Mouse (Mus musculus) forebrain, embryonic 11.5 days (tissue): ENCODE data around the gene Sdc3. TPM values are rescaled to one million over a fixed set of nuclear protein-coding genes. Genes with fewer than 3 reads are reported as not detected.

Source experiments
- ATAC-seq: fragments of 200-750 bp; cut with Nextera tagmentation; replicated peaks from 2 replicates; pipeline ENCODE4 v1.8.0; 2017; ENCODE audit warnings: moderate TSS enrichment; ENCODE audit not compliant: low FRiP score
- DNase-seq: peaks from one replicate; pipeline ENCODE4 v3.0.0-alpha.2; 2017; ENCODE audit warnings: low spot score
- H3K27ac ChIP-seq: fragments of 300-500 bp; sonication (generic); 2 replicates; pipeline ENCODE4 v1.5.1; 2014; ENCODE audit warnings: low read depth, low read length
- H3K27me3 ChIP-seq: fragments of 300-500 bp; sonication (generic); 2 replicates; pipeline ENCODE4 v1.6.1; 2014; ENCODE audit warnings: mild to moderate bottlenecking, low read length, mixed read lengths; ENCODE audit not compliant: control insufficient read depth, insufficient read depth
- H3K36me3 ChIP-seq: fragments of 300-500 bp; sonication (generic); 2 replicates; pipeline ENCODE4 v1.6.1; 2014; ENCODE audit warnings: mild to moderate bottlenecking, low read length, moderate library complexity, mixed read lengths; ENCODE audit not compliant: control insufficient read depth, insufficient read depth
- H3K4me1 ChIP-seq: fragments of 300-500 bp; sonication (generic); replicated peaks from 2 replicates; pipeline ENCODE4 v1.6.1; 2014; ENCODE audit warnings: low read length, mixed read lengths; ENCODE audit not compliant: control insufficient read depth, insufficient read depth
- H3K4me2 ChIP-seq: fragments of 300-500 bp; sonication (generic); 2 replicates; pipeline ENCODE4 v1.6.1; 2014; ENCODE audit warnings: low read depth, mild to moderate bottlenecking, low read length, moderate library complexity, mixed read lengths; ENCODE audit not compliant: severe bottlenecking
- H3K4me3 ChIP-seq: fragments of 300-500 bp; sonication (generic); 2 replicates; pipeline ENCODE4 v1.5.1; 2014; ENCODE audit warnings: low read depth, low read length
- H3K9ac ChIP-seq: fragments of 300-500 bp; sonication (generic); 2 replicates; pipeline ENCODE4 v1.6.1; 2014; ENCODE audit warnings: low read length
- H3K9me3 ChIP-seq: fragments of 300-500 bp; sonication (generic); 2 replicates; pipeline ENCODE4 v1.6.1; 2016; ENCODE audit warnings: low read length, mixed read lengths; ENCODE audit not compliant: control insufficient read depth
- WGBS: fragments of 180-500 bp; shearing (Covaris S2); extraction: QIAGEN DNeasy Blood & Tissue Kit; methylation state at CpG from one replicate; pipeline ENCODE4 v1.1.7; 2014; 5-methylcytosine and 5-hydroxymethylcytosine counted together
- polyA plus RNA-seq: library from polyadenylated mRNA; unstranded; fragments of >200 nt; fragmentation: Nextera tagmentation; extraction: Ambion mirVana; gene quantifications from 2 replicates; pipeline ENCODE4 v1.2.1, GENCODE M21; 2014

The Sdc3 gene
- polyA plus RNA-seq, 1 experiment from 2014 or later: 19.5 TPM

DNA sequence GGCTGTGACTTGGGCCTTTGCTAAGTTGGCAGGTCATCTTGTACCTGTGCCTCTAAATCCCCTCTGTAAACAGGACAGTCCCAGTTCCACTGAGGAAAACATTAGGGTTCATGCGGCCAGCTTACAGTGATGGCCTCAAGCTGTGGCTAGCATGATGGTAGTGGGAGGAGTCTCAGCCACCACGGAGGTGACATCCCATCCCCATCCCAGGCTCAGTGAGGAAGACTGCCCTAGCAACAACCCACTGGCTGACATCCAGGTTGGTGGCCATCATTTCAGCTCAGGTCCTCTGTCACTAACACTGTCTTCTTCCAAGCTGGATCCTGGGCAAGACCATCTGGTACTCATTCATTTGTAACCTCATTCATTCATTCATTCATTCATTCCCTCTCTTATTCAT, 12.0 kb downstream of the Sdc3 start:
- H3K27me3 ChIP-seq: no peaks in the 10 kb centered on the region
- H3K4me2 ChIP-seq: no peak overlapping the region
- H3K9me3 ChIP-seq: no peaks in the 10 kb centered on the region
- no peak overlapping the region for H3K9ac ChIP-seq
- no peak overlapping the region for H3K27ac ChIP-seq
- no peak overlapping the region for H3K4me3 ChIP-seq
- DNase-seq: no peak
- H3K36me3 ChIP-seq: no peaks in the 10 kb centered on the region
- ATAC-seq: no peak
- H3K4me1 ChIP-seq: peaks cover 13% of the 10 kb centered on the region
- 62% methylated on average over 2 of the region's 2 CpGs for WGBS

DNA sequence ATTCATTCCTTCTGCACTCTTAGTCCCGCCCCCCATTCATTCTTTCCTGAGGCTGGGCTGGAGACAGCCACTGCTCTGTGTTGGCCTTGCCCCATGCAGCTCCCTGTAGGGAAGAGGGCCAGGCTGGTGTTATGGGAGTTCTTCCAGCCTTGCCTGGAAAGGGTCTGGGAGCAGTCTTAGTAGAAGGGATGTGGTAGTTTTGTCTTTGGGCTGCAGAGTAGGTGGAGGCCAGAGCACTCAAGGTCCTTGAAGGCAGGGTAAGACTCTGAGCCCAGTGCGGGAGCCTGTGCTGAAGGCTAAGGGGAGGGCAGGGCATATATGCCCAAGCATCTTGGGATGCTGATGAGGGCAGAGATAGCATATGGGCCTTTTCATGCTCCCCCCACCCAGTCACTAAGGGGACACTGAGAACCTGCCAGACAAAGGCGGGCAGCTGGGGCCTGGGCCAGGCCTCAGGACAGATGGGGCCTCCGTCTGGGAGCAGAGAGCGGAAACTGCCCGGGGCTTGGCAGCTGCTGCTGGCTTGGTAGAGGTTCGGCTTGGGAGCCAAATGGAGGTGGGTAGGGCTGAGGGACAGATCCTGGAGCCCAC, 12.5 kb downstream of the Sdc3 start:
- 78% methylated on average over 7 of the region's 7 CpGs for WGBS

DNA sequence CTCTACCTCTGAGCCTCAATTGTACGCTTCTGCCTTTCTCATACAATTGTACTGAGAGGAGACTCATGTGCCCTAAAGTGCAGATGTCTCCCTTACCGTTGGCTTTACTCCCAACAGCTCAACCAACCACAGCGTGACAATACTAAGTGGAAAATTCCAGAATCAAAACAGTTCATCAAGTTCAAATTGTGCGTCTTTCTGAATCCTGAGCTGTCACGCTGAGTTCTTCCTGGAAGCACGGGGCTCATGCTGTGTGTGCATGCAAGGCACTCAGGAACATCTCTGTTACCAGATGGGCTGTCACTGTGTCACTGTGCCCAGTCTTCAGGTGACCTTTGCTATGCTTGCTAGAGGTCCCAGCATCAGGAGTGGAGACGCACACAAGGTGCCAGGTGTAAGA, 13.4 kb downstream of the Sdc3 start:
- 89% methylated on average over 7 of the region's 7 CpGs for WGBS
- H3K27me3 ChIP-seq: no peaks in the 10 kb centered on the region
- no peak overlapping the region for H3K4me3 ChIP-seq
- peaks cover 10% of the 10 kb centered on the region for H3K4me1 ChIP-seq
- DNase-seq (no peak), ATAC-seq (no peak)
- no peak overlapping the region for H3K9ac ChIP-seq
- no peaks in the 10 kb centered on the region for H3K9me3 ChIP-seq
- no peak overlapping the region for H3K4me2 ChIP-seq
- H3K27ac ChIP-seq: no peak overlapping the region
- H3K36me3 ChIP-seq: no peaks in the 10 kb centered on the region

More for the DNA sequence above, 12.5 kb downstream of the Sdc3 start:
- Histone ChIP-seq H3K4me3 (no peak overlapping the region), H3K4me2 (no peak overlapping the region), H3K9ac (peak overlapping the region; percentile 12; the same call in 1 of the 2 replicates), H3K27ac (peak overlapping the region; percentile 68), H3K4me1 (peaks cover 10% of the 10 kb centered on the region), H3K9me3 (no peaks in the 10 kb centered on the region), H3K36me3 (no peaks in the 10 kb centered on the region), H3K27me3 (no peaks in the 10 kb centered on the region)
- DNase-seq: no peak
- peak; percentile 62 for ATAC-seq

- Histone ChIP-seq H3K27me3 (no peaks in the 10 kb centered on the region), H3K27ac (no peak overlapping the region), H3K36me3 (no peaks in the 10 kb centered on the region), H3K9me3 (no peaks in the 10 kb centered on the region), H3K4me3 (no peak overlapping the region), H3K4me2 (no peak overlapping the region), H3K4me1 (peaks cover 8% of the 10 kb centered on the region), H3K9ac (no peak overlapping the region)
- ATAC-seq (no peak), DNase-seq (no peak)
- WGBS: 92% methylated on average over 9 of the region's 9 CpGs
Observed at GRCm38 (mm10) chr4:130806746-130807145, 14.4 kb downstream of the Sdc3 start.

DNA sequence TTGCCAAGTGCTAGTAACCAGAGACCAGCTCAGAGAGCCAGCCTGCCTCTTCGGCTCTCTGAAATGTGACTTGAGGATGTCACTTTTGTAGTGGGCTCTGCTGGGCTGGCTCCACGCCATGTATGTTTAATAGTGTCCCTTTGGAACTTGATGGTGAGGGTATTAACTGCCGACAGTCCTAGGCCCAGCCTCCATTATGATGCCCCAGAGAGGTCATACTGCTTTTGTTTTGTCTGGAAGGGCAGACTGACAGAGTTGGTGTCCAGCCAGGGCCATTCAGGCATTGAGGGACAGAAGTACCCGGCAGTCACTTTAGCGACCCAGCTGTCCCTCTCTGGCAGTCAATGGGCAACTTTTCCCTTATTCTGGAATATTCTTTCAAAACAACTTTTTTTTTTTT, 17.4 kb downstream of the Sdc3 start:
- H3K9me3 ChIP-seq: no peaks in the 10 kb centered on the region
- no peak overlapping the region for H3K27ac ChIP-seq
- H3K4me1 ChIP-seq: peaks cover 8% of the 10 kb centered on the region
- WGBS: 57% methylated on average over 5 of the region's 5 CpGs
- no peak for ATAC-seq
- H3K4me3 ChIP-seq: no peak overlapping the region
- no peaks in the 10 kb centered on the region for H3K27me3 ChIP-seq
- no peaks in the 10 kb centered on the region for H3K36me3 ChIP-seq
- DNase-seq: no peak
- H3K4me2 ChIP-seq: no peak overlapping the region
- H3K9ac ChIP-seq: no peak overlapping the region

- H3K27ac ChIP-seq: no peak overlapping the region
Observed at GRCm38 (mm10) chr4:130810845-130811244, 18.5 kb downstream of the Sdc3 start.

GRCm38 (mm10) chr4:130811385-130811784, 19.0 kb downstream of the Sdc3 start:
- Histone ChIP-seq H3K4me1 (peaks cover 6% of the 10 kb centered on the region; the same call in 1 of the 2 replicates), H3K27ac (no peak overlapping the region)

More at GRCm38 (mm10) chr4:130810845-130811244, 18.5 kb downstream of the Sdc3 start:
- 17% methylated on average over 2 of the region's 3 CpGs for WGBS
- H3K4me1 ChIP-seq: peaks cover 6% of the 10 kb centered on the region; the same call in 1 of the 2 replicates
- H3K9me3 ChIP-seq: no peaks in the 10 kb centered on the region
- H3K4me3 ChIP-seq: no peak overlapping the region
- H3K9ac ChIP-seq: no peak overlapping the region
- H3K4me2 ChIP-seq: no peak overlapping the region
- no peaks in the 10 kb centered on the region for H3K27me3 ChIP-seq
- H3K36me3 ChIP-seq: no peaks in the 10 kb centered on the region
- ATAC-seq (no peak), DNase-seq (no peak)

DNA sequence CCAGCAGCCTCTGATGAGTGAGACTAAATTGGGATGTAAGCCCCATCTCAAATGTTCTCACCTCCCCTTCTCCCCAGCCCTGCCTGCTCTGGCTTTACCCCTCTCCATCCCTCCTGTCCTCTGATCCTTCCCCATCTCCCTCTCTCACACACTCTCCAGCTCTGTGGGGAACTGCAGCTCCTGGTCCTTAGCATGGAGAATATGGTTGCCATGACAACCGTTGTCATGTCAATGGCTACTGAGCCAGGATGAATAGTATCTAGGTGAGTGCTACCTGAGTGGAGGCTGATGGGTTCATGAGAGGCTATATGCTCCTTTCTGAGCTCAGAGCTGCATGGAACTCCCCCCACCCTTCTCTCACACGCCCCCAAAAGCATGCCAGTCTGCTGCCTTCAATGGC, 21.6 kb downstream of the Sdc3 start:
- H3K4me3 ChIP-seq: no peak overlapping the region
- peaks cover 6% of the 10 kb centered on the region; the same call in 1 of the 2 replicates for H3K4me1 ChIP-seq
- H3K36me3 ChIP-seq: no peaks in the 10 kb centered on the region
- no peaks in the 10 kb centered on the region for H3K27me3 ChIP-seq
- H3K27ac ChIP-seq: no peak overlapping the region
- WGBS: 46% methylated on average over 2 of the region's 2 CpGs
- DNase-seq: no peak
- no peak overlapping the region for H3K4me2 ChIP-seq
- peak; percentile 51; the same call in 1 of the 2 replicates for ATAC-seq
- no peaks in the 10 kb centered on the region for H3K9me3 ChIP-seq
- H3K9ac ChIP-seq: no peak overlapping the region

More at GRCm38 (mm10) chr4:130811385-130811784, 19.0 kb downstream of the Sdc3 start:
- Histone ChIP-seq H3K36me3 (no peaks in the 10 kb centered on the region), H3K4me3 (no peak overlapping the region), H3K4me2 (no peak overlapping the region), H3K9me3 (no peaks in the 10 kb centered on the region), H3K27me3 (no peaks in the 10 kb centered on the region), H3K9ac (no peak overlapping the region)
- 38% methylated on average over 7 of the region's 7 CpGs for WGBS
- ATAC-seq: no peak
- no peak for DNase-seq

GRCm38 (mm10) chr4:130814742-130815330, 22.5 kb downstream of the Sdc3 start:
- no peaks in the 10 kb centered on the region for H3K9me3 ChIP-seq
- H3K27me3 ChIP-seq: no peaks in the 10 kb centered on the region
- no peak for DNase-seq
- no peak overlapping the region for H3K4me2 ChIP-seq
- H3K9ac ChIP-seq: no peak overlapping the region
- H3K4me3 ChIP-seq: no peak overlapping the region
- H3K4me1 ChIP-seq: peaks cover 6% of the 10 kb centered on the region; the same call in 1 of the 2 replicates
- 66% methylated on average over 8 of the region's 8 CpGs for WGBS
- no peak overlapping the region for H3K27ac ChIP-seq
- H3K36me3 ChIP-seq: no peaks in the 10 kb centered on the region
- ATAC-seq: no peak
